Mouse (Mus musculus) neutrophil, adult 5-6 weeks (primary cell): ENCODE data around the gene Kif4. TPM values are rescaled to one million over a fixed set of nuclear protein-coding genes. Genes with fewer than 3 reads are reported as not detected.

Source experiments
- ATAC-seq: fragments of 151-379, 151-347 bp; 2 replicates; pipeline ENCODE4 v1.8.0; 2017; ENCODE audit warnings: mild to moderate bottlenecking, moderate TSS enrichment; ENCODE audit not compliant: insufficient number of reproducible peaks, poor library complexity, low FRiP score, severe bottlenecking; ENCODE audit errors: extremely low read depth
- total RNA-seq: library from RNA; stranded (forward); fragments of 200-1000 nt; gene quantifications from 2 replicates; pipeline ENCODE4 v1.2.3, GENCODE M21; 2017

Kif4 gene
- total RNA-seq, 1 experiment from 2014 or later: 2.1 TPM

DNA sequence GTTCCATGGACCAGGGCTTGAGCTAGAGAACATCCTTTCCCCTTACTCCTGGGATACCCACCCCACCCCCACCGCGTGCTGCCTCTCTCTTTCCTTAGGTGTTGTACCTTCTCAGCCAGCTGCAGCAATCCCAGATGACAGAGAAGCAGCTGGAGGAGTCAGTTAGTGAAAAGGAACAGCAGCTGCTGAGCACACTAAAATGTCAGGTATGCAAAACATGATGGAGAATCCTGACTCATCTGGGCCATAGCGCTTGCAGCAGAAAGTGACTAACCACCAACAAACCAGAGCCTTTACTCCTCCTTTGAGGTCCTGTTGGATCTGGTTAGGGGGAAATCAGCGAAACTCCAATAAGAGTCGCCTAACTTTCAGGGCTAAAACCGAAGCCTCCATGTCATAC is 90.6 kb downstream of the Kif4 start:
- no peak for ATAC-seq

- ATAC-seq: no peak
These were observed 103.4 kb downstream of the Kif4 start for GRCm38 (mm10) chrX:100728947-100729346.

DNA sequence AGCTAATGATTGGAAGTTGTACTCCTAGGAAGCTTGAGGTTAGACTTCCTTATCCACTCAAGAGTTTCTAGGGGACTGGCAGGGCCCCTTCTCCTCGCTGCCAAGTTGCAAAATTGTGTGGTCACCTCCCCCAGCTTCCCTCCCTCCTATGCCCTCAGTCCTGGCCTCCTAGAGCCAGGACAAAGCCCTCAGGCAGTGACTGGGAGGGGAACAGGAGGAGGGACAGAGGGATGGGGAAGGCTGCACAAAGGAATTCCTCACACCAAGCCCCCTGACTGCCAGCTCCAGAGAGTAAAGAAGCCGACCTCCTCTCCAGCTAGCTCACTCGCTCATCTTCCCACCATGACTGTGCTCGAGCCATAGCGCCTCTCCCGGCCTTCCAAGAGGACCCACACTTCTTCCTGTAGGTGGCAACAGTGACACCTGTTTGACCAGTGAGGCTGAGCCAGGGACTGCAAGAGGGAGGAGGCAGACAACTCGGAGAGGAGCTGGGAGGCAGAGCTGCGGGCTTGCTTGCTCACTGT is 104.2 kb downstream of the Kif4 start, which contains the start of gene Gdpd2:
Gene Gdpd2, plus strand, starts transcription at position 209 of the 524 bp plus-strand sequence.
- no peak for ATAC-seq

DNA sequence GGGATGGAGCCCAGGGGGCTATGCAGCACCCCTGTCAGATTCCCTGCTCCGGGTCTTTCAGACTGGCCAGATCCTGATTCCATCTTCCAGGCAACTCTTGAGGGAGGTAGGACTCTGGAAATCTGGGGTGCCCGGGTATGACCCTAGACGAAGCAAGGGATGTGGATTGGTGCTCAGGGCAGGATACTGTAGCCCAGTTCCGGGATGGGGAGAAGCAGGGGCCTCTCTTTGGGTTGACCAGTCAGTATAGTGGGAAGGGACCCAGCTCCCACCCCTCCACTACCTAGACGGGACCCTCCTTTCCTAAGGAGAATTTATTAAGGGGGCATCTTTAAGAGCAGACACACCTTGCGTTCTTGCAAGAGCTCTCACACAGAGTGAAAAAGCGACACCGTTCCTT is 104.7 kb downstream of the Kif4 start:
- ATAC-seq: no peak

DNA sequence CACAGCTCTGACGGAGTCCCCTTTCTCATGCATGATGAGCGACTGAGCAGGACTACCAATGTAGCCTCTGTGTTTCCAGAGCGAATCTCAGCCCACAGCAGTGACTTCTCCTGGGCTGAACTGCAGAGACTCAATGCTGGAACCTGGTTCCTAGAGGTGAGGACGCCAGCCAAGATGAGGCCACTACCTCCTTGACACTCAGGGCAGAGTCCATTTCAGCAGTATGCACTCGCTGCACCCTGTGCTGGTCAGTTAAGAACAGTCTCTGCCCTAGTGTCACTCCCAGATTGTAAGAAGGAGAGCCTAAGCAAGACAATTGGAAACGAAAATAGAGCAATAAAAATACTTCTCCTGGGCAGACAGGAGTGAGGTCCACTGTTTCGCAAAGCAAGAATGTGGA is 108.8 kb downstream of the Kif4 start:
- ATAC-seq: no peak

DNA sequence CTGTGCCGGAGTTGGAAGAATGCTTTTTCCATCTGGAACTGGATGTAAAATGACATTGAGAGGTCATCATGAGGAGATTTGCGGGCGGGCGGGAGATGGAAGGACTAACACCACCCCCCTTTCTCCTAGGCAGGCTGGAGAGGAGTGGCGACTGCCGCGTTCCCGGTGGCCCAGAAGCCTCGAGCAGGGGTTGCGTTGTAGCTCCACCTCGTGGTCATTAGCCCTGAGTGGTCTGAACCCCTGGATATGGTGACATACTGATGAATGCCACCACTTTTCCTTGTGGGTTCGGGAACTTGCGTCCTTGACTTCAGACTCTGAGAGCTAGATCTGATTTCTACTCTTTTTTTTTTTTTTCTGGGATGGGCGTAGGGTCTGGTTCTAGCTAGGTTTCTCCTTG is 113.4 kb downstream of the Kif4 start:
- ATAC-seq: no peak

DNA sequence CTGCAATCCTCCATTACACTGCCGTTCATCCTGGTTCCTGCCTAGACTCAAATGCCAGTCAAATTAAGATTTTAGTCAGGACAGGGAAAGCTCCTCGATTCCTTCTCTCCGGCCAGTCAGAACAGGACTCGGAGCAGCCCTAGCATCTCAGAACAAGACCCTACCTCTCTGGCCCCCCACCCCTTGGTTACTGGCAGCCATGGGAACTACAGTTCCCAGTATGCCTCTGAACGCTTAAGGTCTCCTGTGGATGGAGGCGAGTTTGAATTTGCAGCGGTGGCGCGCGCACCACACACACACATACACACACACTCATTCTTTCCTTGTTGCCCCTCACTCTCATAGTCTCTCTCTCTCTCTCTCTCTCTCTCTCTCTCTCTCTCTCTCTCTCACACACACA is 113.9 kb downstream of the Kif4 start:
- no peak for ATAC-seq

- no peak for ATAC-seq
These were observed 115.2 kb downstream of the Kif4 start for GRCm38 (mm10) chrX:100740785-100741184.

DNA sequence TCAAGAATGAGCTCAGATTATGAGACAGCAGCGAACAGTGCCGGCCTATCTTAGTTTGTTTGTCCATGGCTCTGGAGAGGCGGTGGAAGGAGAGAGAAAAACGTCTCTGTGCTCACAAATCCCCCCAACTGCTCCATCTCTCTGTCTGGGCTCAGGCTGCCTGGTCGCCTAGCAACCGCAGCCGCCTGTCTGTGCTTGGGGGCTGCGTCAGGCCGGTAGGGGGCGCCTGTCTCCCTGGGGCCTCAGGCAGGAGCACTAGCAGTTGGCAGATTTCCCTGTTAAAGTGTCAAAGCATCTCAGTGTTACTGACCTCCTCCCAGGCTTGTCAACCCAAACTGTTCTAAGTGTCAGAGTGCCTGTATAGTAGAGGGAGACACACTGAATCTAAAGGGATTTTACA is 116.4 kb downstream of the Kif4 start:
- no peak for ATAC-seq

GRCm38 (mm10) chrX:100765855-100766254 is 140.3 kb downstream of the Kif4 start:
- no peak for ATAC-seq

- ATAC-seq: 0 out of 2 replicates have a peak, but pooled peaks have one; percentile 36
These were observed 141.8 kb downstream of the Kif4 start, which contains the start of gene Dlg3 for GRCm38 (mm10) chrX:100767181-100767884. Gene Dlg3 (plus strand): TSS chrX:100767722.

DNA sequence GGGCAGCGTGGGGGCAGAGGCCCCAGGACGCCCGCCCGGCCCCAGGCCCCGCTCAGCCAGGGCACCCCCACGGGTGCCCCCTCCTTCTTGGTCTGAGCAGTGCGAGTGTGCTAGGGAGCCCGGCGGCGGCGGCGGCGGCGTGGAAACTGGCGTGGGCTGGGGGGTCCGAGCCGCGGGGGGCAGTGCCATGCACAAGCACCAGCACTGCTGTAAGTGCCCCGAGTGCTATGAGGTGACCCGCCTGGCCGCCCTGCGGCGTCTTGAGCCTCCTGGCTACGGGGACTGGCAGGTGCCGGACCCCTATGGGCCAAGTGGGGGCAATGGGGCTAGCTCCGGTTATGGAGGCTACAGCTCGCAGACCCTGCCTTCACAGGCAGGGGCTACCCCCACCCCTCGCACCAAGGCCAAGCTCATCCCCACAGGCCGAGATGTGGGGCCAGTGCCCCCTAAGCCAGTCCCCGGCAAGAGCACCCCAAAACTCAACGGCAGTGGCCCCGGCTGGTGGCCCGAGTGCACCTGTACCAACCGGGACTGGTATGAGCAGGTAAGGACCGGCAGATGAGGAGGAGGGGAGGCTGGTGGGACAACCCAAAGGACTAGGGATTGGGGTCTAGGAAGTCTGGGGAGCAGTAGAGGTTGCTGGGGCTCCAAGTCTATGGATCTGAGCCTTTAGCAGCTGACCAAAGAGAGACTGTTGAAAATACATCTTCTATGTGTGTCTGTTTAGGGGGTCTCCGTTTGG is 142.5 kb downstream of the Kif4 start:
- ATAC-seq: no peak

DNA sequence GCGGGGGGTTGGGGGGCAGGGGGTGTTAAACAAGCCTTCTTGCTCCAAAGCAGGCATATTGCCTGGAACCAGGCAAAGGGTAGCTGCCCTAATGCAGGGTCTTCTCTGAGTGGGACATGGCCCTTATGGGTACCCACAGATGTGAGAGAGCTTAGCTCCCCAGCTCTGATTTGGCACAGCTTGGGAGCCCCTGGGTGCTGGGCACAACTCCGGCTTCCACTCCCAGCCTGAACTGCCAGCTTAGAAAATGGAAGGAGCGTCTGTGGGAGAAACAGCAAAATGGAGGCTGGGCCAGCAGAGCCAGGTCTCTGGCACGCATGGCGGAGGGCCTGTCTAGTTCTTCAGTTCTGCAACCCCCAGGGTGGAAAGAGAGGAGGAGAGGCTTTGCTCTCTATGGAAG is 143.7 kb downstream of the Kif4 start:
- ATAC-seq: no peak

DNA sequence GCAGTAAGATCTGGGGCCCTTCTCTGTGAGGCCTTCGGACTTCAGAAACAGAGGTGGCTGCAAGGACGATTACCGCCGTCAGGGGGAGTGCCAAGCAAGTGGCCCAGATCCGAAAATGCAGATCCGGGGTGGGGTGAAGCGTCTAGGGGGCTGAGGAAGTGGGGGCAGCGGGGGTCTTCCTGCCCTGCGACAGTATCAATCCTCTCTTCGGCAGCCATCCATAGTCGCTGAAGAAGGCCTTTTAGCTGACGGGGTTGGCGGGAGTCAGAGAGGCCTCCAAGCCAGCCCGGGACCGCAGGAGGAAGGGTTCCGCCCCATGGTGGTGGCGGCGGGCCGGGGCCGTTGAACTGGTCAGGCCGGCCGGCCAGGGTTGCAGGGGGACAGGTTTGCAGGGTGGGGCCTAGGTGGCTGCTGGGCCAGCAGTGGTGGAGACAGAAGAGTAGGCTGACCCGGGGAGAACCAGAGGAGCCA is 148.8 kb downstream of the Kif4 start:
- ATAC-seq: peak; percentile 74

DNA sequence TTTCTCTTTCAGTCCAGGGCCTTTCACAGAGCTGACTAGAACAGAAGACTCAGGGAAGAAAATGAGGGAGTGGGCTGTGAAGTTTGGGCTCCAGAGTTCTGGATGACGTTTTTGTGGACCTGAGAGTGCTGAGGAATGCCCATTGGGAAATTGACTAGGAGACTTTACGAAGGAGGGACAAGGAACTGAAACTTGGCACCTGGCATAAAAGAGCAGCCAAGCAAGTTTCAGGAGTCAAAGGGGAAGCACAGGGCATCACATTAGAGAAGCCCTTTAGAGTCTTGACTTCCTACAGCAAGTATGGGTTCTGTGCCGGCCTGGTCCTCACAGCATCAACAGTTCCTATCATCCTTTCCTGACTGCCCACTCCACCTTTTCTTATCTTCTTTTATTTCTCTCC is 149.9 kb downstream of the Kif4 start:
- ATAC-seq: no peak

GRCm38 (mm10) chrX:100776494-100776893 is 151.0 kb downstream of the Kif4 start:
- peak; percentile 31; the same call in 1 of the 2 replicates for ATAC-seq
